Mouse (Mus musculus): ENCODE data around the gene Olfr1325. TPM values are rescaled to one million over a fixed set of nuclear protein-coding genes. Genes with fewer than 3 reads are reported as not detected.
"Not testable (repeated sequence)": the region's sequence is repeated elsewhere in the genome, so short reads cannot be mapped to it uniquely, and the experiment has no call there.

The Olfr1325 gene
- not detected in 2 replicates for polyA plus RNA-seq (2016; fragmentation: Nextera tagmentation; extraction: Ambion mirVana)

DNA sequence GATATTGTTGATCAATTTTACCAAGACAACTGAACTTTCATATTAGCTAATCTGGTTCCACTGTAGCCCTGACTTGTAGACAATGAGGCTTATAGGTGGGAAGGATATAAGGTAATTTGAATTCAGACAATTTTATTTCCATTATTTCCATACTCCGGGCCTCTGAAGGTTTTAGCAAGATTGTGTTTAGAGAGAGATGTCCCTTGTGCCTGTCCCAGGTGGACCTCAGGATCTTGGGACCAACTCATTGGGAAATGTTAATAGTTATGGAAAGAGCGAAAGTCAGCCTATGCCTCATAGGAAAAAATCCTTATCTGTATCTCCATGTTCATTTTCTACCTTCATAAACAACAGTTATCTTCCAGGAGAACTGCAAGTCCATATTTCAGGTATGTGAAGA is at the start of gene Olfr1325:
Olfr1325 (plus strand) TSS at position 301 of the 400 bp plus-strand sequence.
- no peaks in the 10 kb centered on the region for H3K4me1 ChIP-seq
- H3K36me3 ChIP-seq: no peaks in the 10 kb centered on the region
- H3K9me3 ChIP-seq (replicated peaks): no peaks in the 10 kb centered on the region
- H3K27me3 ChIP-seq (ENCODE audit: low read depth, poor library complexity, severe bottlenecking): no peaks in the 10 kb centered on the region
- H3K27ac ChIP-seq (replicated peaks): no peak within 1 kb of the TSS
- DNase-seq (ENCODE audit: low spot score): no peak
- no peak within 1 kb of the TSS for H3K4me3 ChIP-seq
- WGBS: 82% methylated on average over 2 of the region's 2 CpGs

- Histone ChIP-seq H3K4me1 (no peaks in the 10 kb centered on the region), H3K4me3 (no peak within 1 kb of the TSS), H3K9me3 (replicated peaks) (no peaks in the 10 kb centered on the region), H3K27ac (replicated peaks) (no peak within 1 kb of the TSS), H3K36me3 (no peaks in the 10 kb centered on the region), H3K27me3 (ENCODE audit: low read depth, poor library complexity, severe bottlenecking) (no peaks in the 10 kb centered on the region)
- DNase-seq (ENCODE audit: low spot score): no peak
Observed at GRCm38 (mm10) chrX:74574788-74575187, 17.7 kb upstream of the Olfr1325 start, which contains the start of gene Olfr1326-ps1. Olfr1326-ps1 (minus strand) TSS chrX:74574888.

- not testable (repeated sequence) for DNase-seq (ENCODE audit: low spot score); H3K27ac ChIP-seq (replicated peaks); H3K4me3 ChIP-seq; H3K27me3 ChIP-seq (ENCODE audit: low read depth, poor library complexity, severe bottlenecking); H3K36me3 ChIP-seq; H3K9me3 ChIP-seq (replicated peaks); H3K4me1 ChIP-seq
- 49% methylated on average over 3 of the region's 5 CpGs for WGBS
Observed at GRCm38 (mm10) chrX:74645466-74646323, 53.2 kb downstream of the Olfr1325 start, which contains the start of gene Gm5640. Gm5640 (minus strand) TSS chrX:74645635.

- not testable (repeated sequence) for H3K36me3 ChIP-seq; H3K4me3 ChIP-seq; H3K4me1 ChIP-seq; H3K27me3 ChIP-seq (ENCODE audit: low read depth, poor library complexity, severe bottlenecking); H3K27ac ChIP-seq (replicated peaks); H3K9me3 ChIP-seq (replicated peaks); DNase-seq (ENCODE audit: low spot score)
- WGBS: no CpG with 5 or more reads among the region's 1 CpGs
Observed at GRCm38 (mm10) chrX:74646393-74646792, 53.9 kb downstream of the Olfr1325 start.

Other genes with a start within 250 kb of the Olfr1325 start
- 118 and 122 TPM in 2 replicates for gene Lage3, start 239.1 kb upstream of the Olfr1325 start, polyA plus RNA-seq (2016; fragmentation: Nextera tagmentation; extraction: Ambion mirVana)
- gene Ubl4a, start 219.5 kb upstream of the Olfr1325 start, polyA plus RNA-seq (2016; fragmentation: Nextera tagmentation; extraction: Ambion mirVana): 74.8 and 75.4 TPM in 2 replicates
- gene Slc10a3, start 219.3 kb upstream of the Olfr1325 start, polyA plus RNA-seq (2016; fragmentation: Nextera tagmentation; extraction: Ambion mirVana): 10.9 and 11.3 TPM in 2 replicates
- 27.0 and 31.3 TPM in 2 replicates for gene Fam3a, start 199.4 kb upstream of the Olfr1325 start, polyA plus RNA-seq (2016; fragmentation: Nextera tagmentation; extraction: Ambion mirVana)
- gene Ikbkg, start 199.4 kb upstream of the Olfr1325 start, polyA plus RNA-seq (2016; fragmentation: Nextera tagmentation; extraction: Ambion mirVana): 20.9 and 23.3 TPM in 2 replicates
- 54.6 and 61.5 TPM in 2 replicates for gene G6pdx, start 163.5 kb upstream of the Olfr1325 start, polyA plus RNA-seq (2016; fragmentation: Nextera tagmentation; extraction: Ambion mirVana)
- gene Gm6880, start 111.3 kb upstream of the Olfr1325 start, polyA plus RNA-seq (2016; fragmentation: Nextera tagmentation; extraction: Ambion mirVana): not detected in 2 replicates
- gene Olfr1326-ps1, start 17.8 kb upstream of the Olfr1325 start, polyA plus RNA-seq (2016; fragmentation: Nextera tagmentation; extraction: Ambion mirVana): not detected in 2 replicates
- gene Gm5640, start 53.0 kb downstream of the Olfr1325 start, polyA plus RNA-seq (2016; fragmentation: Nextera tagmentation; extraction: Ambion mirVana): not detected in 2 replicates
- not detected in 2 replicates for gene Gm6890, start 148.2 kb downstream of the Olfr1325 start, polyA plus RNA-seq (2016; fragmentation: Nextera tagmentation; extraction: Ambion mirVana)
- gene Gm5936, start 244.5 kb downstream of the Olfr1325 start, polyA plus RNA-seq (2016; fragmentation: Nextera tagmentation; extraction: Ambion mirVana): not detected in 2 replicates

Data from midbrain, embryonic 10.5 days (tissue).